ENCODE assay signal across 21 mouse cellular contexts in the genomic region with DNA sequence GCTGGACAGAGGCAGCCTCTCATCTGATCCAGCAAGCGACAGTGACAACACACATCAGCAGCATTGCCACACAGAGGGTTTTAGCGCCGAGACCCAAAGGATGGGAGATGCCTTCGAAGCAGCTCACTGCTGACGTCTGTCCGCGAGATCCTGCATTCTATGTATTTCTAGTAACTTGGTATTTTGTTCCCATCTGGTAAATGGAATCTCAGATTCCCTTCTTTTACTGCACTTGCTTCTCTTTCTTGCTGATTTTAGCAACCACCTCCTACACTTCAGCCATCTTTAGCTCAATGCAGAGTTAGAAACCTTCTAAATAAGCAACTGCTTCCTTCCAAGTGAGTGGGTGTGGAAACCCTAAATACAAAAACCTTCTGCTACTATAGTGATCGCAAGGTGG.
DNase-seq lines count a peak whose midpoint lies in the region; ATAC-seq lines count a peak whose summit lies in the region.
"Had no signal": no experiment of that assay in that cellular context is flagged by ENCODE, and none has a peak within 500 bp of the region (broad histone marks: within the 10 kb centered on the region; RNA-seq: fewer than 3 reads in every experiment).

No protein-coding gene starts in this region.

- peak; percentile 96 for ATAC-seq in frontal cortex, adult (ENCODE audit: low TSS enrichment)
- ATAC-seq: activated CD4-positive, CD25-positive, alpha-beta regulatory T cell, adult 4 months; forebrain, embryonic 13.5 days; midbrain, embryonic 15.5 days had no signal

- no peak for DNase-seq in frontal cortex, postnatal 25 days (ENCODE audit: low spot score in 2 of 2)
- DNase-seq in brain, adult 2 months (ENCODE audit: low read depth, low spot score), result peak; percentile 90
- DNase-seq in left cerebral cortex, adult 9 months (ENCODE audit: low spot score in 2 of 2), result peak; percentile 60
- DNase-seq in right cerebral cortex, postnatal 25 days, result peak; percentile 45
- no peak for DNase-seq in kidney, adult 9 months
- DNase-seq in neural tube, embryonic 10.5 days (ENCODE audit: extremely low spot score, low spot score), result no peak
- DNase-seq: adrenal gland, postnatal 10 days; cerebellum, adult 2 months; cerebellum, postnatal 25 days; embryo, embryonic 11 days; gastrocnemius, postnatal 14 days; heart, postnatal 4 days; kidney, adult 2 months; kidney, postnatal 14 days; lung, postnatal 36 days; thymus, adult 18-20 months; thymus, postnatal 36 days had no signal

Comparison
In these comparisons a context has a peak if more than half of its experiments do, and no peak if none do; other contexts are left out.
1. DNase-seq: peak in brain, adult 2 months (single experiment), left cerebral cortex, adult 9 months (2 of 2) and right cerebral cortex, postnatal 25 days (single experiment); none in frontal cortex, postnatal 25 days (0 of 2), kidney, adult 9 months (single experiment) and neural tube, embryonic 10.5 days (single experiment).